Mouse (Mus musculus) 416B (cell line): ENCODE measurements around the gene Man2a2.
A peak's percentile ranks its signal among the peaks of the same experiment; 100 is the strongest.

Experiments used
- DNase-seq: peaks from one replicate; pipeline ENCODE4 v3.0.0; 2011; ENCODE audit warnings: low read depth

Man2a2 gene

DNA sequence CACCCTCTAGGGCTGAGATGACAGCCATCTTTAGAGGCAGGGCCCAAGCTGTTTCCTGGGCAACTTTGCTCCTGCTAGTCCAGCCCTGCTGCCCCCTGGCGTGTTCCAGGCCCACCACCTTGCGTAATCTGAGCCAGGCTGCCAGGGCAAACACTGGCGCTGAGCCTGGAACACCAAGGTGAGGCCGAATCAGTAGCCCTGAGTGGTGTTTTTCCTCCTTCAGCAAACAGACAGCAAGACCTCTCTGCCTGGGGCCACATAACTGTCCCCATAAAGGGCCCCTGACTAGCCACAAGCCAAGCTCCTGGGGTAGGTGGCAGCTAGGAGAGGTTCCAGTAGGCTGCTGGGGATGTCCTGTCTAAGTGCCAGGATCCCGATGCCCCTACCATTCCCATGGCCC is 28.9 kb upstream of the Man2a2 start:
- DNase-seq: peak; percentile 67

DNA sequence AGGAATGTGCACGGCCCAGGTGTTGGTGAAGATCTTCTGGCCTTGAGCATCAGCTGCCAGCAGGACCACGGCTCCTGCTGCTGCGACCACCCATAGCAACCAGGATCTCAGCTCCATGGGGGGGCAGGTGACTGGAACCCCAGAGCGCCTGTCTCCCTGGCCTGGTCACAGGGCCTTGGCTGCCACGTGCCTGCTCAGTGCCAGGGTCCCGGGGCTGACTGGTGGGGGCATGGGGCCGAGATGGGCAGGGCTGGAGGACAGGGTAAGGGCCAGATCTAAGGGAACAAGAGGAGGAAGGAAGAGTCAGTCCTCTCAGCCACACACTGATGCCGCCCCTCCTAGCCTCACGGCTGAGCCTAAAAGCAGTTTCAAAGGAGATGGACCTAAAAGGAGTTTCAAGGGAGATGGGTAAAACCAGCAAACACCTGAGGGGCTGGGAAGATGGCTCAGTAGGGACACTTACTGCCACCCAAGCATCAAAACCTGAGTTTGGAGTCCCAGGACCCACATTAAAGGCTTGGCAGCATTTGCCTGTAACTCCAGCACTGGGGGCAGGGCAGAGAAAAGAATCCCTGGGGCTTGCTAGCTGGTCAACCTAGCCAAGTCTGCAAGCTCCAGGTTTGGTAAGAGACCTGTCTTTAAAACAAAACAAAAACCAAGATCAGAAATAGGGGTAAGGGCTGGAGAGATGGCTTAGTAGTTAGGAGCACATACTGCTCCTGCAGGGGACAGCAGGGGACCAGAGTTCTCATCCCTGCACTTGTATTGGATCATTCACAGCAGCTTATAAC is 27.7 kb upstream of the Man2a2 start:
- no peak for DNase-seq

DNA sequence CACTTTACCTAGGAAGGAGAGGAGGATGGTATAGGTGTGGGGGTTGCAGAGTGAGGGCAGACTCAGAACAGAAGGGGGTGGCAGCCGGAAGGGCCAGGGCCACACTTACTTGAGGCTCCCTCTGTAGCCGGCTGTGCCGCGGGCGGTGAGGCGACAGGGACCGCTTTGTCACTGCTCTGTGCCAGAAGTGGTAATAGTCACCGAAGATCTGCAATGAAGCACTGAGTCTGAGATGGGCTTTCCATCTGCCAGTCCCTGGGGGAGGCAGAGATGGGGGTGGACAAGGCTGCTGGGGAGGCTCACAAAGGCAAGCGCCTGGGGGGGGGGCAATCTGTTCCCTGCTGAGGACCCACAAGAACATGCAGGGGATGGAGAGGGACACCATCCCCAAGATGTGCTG is 26.8 kb upstream of the Man2a2 start:
- no peak for DNase-seq

DNA sequence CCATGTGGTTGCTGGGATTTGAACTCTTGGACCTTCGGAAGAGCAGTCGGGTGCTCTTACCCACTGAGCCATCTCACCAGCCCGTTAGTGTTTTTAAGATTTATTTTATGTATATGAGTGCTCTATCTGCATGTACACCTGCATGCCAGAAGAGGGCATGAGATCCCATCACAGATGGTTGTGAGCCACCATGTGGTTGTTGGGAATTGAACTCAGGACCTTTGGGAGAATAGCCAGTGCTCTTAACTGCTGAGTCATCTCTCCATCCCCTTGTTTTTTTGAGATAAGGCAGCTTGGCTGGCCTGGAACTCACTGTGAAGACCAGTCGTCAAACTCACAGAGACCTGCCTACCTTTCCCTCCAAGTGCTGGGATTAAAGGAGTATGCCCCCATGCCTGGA is 25.3 kb upstream of the Man2a2 start:
- peak; percentile 65 for DNase-seq

DNA sequence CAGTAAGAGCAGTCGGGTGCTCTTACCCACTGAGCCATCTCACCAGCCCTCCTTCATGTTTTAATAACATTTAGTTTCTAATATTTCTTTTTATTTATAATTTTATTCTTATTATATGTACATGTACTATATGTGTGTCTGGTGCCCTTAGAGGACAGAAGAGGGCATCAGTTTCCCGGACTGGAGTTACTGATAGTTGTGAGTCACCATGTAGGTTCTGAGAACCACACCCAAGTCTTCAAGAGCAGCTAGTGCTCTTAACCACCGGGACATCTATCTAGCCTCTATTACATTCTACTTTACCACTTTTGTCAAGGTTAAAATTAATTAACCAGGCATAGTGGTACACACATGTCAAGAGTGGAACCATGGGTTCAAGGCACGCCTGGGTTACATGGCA is 23.4 kb upstream of the Man2a2 start:
- peak; percentile 59 for DNase-seq

DNA sequence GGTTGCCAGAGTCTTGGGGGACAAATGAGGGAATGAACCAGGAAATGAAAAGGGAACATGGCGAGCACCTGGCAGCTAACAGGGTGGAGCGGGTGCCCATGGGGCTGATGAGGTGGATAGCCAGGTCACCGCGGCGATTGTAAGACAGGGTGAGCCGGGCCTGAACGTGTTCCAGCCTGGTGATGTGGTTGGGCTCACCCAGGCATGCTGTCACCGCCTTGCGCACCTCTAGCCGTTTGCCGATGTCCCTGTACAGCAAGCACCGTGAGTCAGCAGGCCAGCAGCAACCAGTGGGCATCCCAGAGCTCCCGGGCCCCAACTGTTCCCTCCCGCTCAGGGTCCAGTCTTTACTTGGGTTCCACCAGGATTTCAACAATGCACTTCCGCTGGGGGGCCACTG is 20.9 kb upstream of the Man2a2 start:
- DNase-seq: no peak

DNA sequence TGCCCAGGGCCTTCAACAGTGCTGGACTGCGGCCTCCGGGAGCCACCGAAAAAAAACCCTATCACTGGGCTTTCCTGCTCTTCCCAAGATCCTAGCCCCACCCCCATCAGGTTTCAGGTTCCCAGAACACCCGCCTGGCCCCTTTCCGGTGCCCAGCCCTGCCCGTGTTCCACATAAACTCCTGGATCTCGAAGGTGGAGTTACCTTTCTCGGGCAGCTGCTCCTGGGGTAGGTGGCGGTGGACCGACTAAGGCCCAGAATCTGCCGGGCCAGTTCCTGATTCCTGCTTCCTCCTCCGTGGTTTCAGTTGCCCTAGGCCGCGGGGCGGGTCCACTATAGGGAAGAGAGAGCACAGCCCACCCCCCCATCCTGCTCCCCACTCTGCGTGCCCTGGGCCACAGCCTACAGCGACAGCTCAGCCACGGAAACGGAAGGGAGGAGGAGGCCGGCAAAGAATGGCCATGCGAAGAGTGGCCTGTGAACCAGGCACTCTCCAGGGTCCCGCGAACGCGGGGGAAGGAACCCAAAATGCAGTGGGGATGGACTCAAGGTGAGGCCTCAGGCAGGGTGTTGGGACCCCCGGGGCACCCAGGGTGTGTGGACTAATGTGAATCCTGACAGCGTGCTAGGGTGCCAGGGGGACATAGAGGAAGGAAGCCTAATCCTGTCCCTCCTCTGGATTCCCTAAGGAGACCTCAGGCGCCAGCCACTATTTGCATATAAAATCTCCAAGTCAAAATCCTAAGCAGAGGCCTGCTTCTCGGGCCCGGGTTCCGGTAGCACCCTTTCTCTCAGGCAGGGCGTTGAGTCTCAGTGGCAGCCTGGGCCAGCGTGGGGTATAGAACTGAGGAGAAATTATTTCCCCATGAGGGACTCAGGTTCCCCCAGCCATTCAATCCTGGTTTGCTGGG is 16.7 kb upstream of the Man2a2 start, which contains the start of gene Fes:
TSS of gene Fes (minus strand) at position 314 of the 911 bp plus-strand sequence.
- DNase-seq: peak; percentile 82

DNA sequence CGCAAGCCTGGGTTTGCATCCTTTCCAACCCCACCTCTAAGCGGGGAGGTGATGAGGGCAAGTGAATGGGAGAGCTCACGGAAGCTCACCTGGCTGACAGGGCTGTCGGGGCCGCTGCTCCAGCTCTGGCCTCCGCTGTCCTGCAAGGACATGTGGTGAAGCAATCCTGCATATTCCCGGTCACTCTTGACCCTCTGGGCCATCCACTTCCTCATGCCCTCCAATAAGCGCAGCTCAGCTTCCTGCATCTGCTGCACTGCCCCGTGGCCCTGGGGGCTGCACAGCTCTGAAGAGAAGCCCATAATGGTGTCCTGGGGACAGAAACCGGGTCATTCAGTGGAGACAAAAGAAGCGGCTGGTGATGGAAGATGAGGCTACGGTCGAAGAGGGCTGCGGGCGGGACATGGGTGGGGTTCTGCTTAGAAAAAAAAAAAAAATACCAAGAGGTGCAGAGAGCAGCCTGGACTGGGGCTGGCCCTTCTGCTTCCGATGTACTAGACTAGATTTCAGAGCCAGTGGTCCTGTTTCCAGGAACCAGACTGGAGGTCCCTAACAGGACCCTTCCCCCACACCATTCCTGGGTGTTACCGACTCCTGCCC is 16.0 kb upstream of the Man2a2 start:
- DNase-seq: peak; percentile 56

DNA sequence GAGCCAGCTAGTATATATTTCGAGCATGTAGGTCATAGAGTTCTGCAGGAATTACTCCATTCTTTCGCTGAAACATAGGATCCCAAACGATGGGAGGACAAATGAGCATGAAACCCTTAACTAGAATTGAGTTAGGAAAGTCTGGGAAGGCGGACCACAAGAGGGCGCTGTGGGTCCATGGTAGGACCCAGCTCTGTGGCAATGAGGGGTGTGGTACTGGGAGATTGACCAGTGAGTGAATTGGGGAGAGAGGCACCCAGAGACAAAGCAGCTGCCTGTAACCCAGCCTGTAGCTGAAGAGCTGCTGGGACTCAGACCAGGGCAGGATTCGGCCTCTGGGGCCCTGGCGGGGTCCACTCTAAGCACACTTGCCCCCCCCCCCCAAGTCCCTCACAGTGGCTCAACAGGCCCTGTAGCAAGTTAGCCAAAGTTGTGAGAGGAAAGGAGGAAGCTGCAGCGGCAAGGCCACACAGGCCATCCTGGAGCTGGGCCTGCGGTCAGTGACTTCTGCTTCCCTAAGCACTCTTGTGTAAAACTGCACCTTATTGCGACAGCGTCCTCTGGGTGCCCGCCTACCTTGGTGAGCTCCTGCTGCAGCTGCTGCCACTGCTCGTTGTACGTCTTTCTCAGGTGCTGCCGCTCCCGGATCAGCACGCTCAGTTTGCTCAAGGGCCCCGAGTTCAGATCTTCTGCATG is 15.2 kb upstream of the Man2a2 start:
- DNase-seq: peak; percentile 97

DNA sequence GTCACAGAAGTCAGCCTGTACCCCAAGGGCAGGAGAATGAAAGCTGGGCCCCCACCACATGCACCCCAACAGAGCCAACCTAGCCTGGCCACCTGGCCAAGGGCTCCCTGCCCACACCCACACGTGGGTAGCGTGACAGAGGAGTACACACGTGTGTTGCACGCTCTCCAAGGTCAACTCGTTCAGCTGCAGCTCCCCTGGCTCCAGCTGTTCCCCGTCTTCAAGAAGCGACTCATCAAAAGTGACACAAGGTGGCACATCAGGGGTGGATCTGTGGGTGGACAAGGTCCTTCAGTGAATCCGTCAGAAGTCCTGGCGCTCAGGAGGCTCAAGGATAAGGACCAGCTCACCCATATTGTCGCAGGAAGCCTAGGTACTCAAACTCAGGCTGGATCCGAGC is 11.7 kb upstream of the Man2a2 start:
- no peak for DNase-seq

DNA sequence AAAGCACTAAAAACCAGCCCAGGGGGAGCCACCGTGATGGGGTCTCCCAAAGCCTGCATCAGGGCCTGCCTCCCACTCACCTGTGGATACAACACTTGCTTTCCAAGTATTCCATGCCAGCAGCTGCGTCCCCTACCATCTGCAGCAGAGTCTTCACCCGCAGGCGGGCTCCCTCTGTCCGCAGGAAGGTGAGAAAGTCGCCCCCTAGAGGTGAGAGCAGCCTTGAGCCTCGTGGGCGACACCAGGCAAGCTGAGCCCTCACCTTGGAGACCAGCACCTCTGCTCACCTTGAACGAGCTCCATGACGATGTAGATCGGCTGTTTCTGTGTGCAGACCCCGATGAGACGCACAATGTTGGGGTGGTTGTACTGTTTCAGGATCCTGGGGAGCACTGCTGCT is 8.4 kb upstream of the Man2a2 start:
- DNase-seq: peak; percentile 46

DNA sequence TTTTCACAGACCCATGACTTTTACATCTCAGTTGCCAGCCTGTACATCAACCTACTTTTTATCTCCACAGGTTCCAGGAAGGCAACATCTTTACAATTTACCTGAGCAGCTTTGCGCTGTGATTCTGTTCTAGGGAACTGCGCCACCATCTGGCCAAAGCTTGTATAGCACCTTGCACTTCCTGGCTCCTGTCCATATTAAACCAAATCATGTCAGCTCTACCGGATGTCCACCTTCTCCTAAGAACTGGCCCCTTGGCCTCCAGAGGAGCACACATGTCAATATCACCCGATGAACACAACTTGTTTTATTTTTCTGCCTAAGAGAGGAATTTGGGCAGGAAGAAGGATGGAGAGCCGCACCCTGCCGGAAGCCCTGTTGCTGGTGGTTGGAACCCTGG is 6.3 kb upstream of the Man2a2 start:
- peak; percentile 70 for DNase-seq

DNA sequence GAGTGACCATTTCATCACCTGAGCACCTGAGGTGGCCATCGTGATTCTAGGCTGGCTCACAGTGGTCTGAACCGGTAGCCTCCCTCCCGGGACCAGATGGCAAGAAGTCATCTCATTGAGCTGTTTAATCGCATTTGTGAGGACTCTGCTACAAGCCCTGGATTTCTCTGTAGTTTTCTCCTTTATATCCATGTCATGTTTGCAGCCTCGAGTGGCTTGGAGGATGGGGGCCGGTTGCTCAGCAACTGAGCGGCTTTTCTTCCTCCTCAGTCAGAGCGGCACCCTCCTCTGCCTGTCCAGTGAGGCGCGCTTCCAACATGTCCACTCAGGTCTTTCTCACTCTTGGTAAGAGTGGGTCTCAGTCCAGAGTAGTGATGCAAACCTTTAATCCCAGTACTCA is 5.0 kb upstream of the Man2a2 start:
- no peak for DNase-seq

DNA sequence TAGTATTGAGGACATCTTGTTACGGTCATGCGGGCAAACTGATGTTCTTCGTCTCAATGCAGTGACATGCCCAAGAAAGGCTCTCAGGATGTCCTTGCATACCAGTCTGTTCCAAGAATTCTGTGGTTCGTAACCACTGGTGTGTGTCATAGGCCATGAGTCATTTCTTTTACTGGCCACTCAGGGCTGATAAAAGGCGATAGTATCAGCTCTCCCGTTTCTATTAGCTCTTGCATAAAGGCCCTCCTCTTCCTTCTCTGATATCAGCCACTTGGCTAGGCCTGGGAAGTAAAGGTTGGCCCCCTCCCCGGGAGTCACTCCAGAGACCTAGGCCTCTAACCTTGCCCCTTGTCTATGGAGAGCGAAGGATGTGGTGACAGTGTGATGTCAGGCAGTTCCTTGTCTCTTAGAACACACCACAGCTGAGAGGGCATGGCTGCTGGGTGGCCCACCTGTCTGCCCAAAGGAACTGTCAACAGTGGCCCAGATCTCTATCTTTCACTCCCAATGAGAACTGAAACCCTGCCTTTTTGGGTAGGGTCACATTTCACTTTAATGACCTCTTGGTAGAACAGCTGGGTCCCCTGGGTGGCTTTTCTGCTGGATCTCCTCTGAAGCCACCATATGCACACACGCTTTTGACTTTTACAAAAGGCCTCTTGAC is 4.3 kb upstream of the Man2a2 start:
- peak; percentile 100 for DNase-seq

DNA sequence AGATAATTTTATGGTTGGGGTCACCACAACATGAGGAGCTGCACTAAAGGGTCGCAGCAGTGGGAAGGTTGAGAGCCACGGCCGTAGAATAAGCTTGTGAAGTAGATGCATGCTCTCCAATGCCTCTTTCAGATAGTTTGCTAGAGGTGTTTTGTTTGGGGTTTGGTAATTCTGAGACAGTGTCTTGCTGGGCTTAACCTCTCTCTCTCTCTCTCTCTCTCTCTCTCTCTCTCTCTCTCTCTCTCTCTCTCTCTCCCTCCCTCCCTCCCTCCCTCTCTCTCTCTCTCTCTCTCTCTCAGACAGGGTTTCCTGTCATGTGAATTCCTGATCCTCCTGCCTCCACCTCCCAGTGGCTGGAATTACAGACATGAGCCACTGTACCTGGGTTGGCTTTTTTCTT is 3.6 kb upstream of the Man2a2 start:
- no peak for DNase-seq

DNA sequence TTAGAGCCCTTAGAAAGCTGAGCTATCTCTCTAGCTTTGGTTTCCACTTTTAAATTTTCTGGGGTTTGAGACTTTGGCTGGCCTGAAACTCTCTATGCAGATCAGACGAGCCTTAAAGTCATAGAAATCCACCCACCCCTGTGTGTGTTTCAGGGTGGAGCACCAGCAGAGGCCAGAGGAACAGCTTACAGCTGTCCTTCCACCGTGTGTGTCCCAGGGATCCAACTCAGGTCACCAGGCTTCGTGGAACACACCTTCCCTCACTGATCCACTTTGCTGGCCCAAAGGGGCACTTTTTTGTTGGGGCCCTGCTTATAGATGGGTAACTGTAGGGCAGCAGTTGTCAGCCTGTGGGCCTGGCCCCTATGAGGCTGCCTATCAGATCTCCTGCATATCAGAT is 3.1 kb upstream of the Man2a2 start:
- no peak for DNase-seq

DNA sequence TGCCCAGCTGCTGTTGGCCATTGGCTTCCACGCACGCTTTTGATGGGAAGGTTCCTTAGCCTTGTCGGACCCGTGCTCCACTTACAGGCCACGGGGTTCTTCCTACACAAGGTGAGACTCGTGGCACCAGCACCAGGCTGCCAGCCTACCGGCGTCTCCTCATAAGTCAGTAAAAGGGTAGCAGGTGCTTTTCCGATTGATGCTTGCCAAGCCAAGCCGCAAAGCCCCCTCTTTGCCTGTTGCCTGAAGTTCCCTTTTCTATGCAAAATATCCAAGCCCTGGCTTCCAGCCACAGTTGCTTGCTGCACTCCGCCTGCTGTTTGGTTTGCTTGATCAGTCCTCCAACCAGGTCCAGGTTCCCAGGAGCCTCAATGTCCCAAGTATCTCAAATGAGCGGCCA is 2.7 kb upstream of the Man2a2 start:
- peak; percentile 28 for DNase-seq

DNA sequence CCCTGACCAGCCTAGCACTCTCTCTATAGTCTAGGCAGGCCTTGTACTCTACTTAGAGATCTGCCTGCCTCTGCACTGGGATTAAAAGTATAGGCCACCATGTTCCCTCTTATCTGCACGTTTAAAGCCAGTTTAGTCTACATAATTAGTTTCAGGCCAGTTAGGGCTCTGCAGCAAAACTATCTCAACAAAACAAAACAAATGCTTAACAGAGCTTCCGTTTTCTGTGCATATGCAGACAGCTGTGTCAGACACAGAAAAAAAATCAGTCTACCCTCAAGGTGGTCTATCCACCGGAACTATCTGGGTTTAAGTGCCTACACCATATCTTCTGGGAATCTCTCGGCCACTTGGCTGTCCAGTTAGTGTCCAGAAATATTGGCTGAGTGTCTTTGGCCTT is 2.2 kb upstream of the Man2a2 start:
- no peak for DNase-seq

DNA sequence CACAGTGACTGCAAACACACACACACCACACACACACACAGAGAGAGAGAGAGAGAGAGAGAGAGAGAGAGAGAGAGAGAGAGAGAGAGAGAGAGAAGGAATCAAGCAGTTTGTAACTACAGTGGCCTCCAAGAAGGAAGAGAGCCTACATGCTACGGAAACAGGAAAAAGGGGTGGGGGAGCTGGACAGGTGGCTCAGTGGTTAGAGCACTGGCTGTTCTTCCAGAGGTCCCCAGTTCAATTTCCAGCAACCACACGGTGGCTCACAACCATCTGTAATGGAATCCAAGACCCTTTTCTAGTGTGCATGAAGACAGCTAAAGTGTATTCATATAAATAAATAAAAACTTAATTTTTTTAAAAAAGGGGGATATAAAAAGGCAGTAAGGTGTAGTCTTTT is 1.5 kb upstream of the Man2a2 start:
- DNase-seq: peak; percentile 30

DNA sequence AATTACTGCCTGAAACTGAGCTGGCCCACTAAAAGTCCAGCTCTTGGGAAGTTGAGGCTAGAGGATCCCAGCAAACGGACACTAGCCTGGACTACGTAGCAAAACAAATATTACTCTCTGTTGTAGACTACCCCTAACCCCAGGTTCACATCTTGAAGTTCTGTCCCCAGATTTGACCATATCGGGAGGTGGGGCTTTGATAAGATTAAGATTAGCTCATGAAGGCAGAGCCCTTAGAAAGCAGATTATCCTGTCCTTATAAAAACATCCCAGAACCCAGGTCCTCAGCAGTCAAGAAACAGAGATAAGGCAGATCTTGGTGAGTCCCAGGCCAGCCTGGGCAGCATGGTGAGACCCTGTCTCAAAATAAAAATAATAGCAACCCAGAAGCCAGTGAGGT is 991 bp upstream of the Man2a2 start:
- DNase-seq: no peak

DNA sequence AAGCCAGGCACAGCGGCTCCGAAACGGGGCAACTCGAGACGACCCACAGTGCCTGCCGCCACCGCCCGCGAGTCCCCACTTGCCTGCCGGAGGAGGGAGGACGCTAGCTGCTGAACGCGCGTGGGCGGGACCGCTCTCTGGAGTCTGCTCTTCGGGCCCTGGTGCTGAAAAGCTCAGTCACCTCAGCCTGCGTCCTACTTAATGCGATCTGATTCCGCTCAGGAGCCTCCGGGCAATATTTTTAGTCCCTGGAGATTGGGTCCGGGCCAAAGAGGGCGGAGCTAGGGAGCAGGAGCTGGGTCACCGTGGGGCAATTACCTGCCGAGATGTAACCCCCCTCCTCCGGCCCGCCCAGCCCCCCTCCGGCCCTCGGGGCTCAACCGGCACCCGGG is 530 bp downstream of the Man2a2 start:
- DNase-seq: peak; percentile 82

DNA sequence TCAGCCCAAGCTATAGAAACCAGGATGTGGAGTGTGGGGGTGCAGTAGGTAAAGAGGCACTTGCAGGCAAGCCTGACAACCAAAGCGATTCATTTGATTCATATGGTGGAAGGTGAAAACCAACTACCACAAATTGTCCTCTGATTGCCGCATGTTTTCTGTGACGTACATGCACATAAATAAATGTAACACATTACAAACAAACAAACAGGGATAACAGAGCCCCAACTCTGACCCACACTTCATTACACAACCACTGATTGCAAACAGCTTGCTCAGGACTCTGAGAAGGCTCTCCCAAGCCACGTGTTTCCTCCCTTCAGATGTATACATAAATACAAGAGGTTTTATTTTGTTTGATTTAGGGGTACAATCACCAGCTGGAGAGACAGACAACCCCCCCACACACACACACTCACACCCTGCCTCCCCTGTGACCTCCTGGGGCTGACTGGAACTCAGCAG is 1.2 kb downstream of the Man2a2 start:
- peak; percentile 72 for DNase-seq
